Mouse (Mus musculus) heart, adult 2 months (tissue): ENCODE results near the gene Ak1. TPM values are rescaled to one million over a fixed set of nuclear protein-coding genes. Genes with fewer than 3 reads are reported as not detected.

Experiments used
- DNase-seq, 2 experiments: peaks; one replicate each; pipeline ENCODE4 v3.0.0; 2021
- H3K27ac ChIP-seq: fragments of 200-600 bp; 2 replicates; pipeline ENCODE4 v1.8.1; 2022
- H3K27me3 ChIP-seq: fragments of 200-500 bp; 2 replicates; pipeline ENCODE4 v1.6.1; 2012; ENCODE audit warnings: mild to moderate bottlenecking, low read length, inconsistent platforms, mixed read lengths; ENCODE audit not compliant: control insufficient read depth, insufficient read depth
- H3K36me3 ChIP-seq: fragments of 200-500 bp; 2 replicates; pipeline ENCODE4 v1.6.1; 2012; ENCODE audit warnings: low read length, inconsistent platforms; ENCODE audit not compliant: control insufficient read depth, insufficient read depth
- H3K4me1 ChIP-seq: fragments of 200-500 bp; 2 replicates; pipeline ENCODE4 v1.6.1; 2011; ENCODE audit warnings: low read length; ENCODE audit not compliant: control insufficient read depth, insufficient read depth
- H3K4me3 ChIP-seq: fragments of 200-600 bp; 2 replicates; pipeline ENCODE4 v1.8.1; 2022
- H3K79me2 ChIP-seq: fragments of 200-500 bp; replicated peaks from 2 replicates; pipeline ENCODE4 v1.6.1; 2012; ENCODE audit warnings: mild to moderate bottlenecking, inconsistent platforms, low read length, moderate library complexity, mixed read lengths; ENCODE audit not compliant: control insufficient read depth, insufficient read depth
- H3K9ac ChIP-seq: fragments of 200-500 bp; 2 replicates; pipeline ENCODE4 v1.6.1; 2012; ENCODE audit warnings: low read depth, mild to moderate bottlenecking, control low read depth, inconsistent platforms, low read length, mixed read lengths
- CTCF ChIP-seq: fragments of 200-600 bp; IDR thresholded peaks from 2 replicates; pipeline ENCODE4 v1.8.1; 2022; ENCODE audit warnings: antibody characterized with exemption, mild to moderate bottlenecking, moderate library complexity
- EP300 ChIP-seq: fragments of 200-500 bp; IDR thresholded peaks from 2 replicates; pipeline ENCODE4 v1.6.1; 2011; ENCODE audit warnings: low read depth, low read length, control low read depth; ENCODE audit not compliant: insufficient read depth
- POLR2A ChIP-seq: fragments of 200-500 bp; IDR thresholded peaks from 2 replicates; pipeline ENCODE4 v1.6.1; 2011; ENCODE audit warnings: mild to moderate bottlenecking, low read depth, low read length, control low read depth; ENCODE audit not compliant: insufficient read depth
- WGBS: fragments of 180-500 bp; shearing (Covaris S2); methylation state at CpG from one replicate; pipeline ENCODE4 v1.1.7; 2018; 5-methylcytosine and 5-hydroxymethylcytosine counted together
- intact Hi-C: fragments of 180-260 bp; cut with DNase I; formaldehyde crosslinking; loops from one replicate; pipeline ENCODE4 v1.15.1; 2025
- polyA plus RNA-seq: library from polyadenylated mRNA; depleted of rRNA; stranded (reverse); fragments of >200 nt; gene quantifications from 2 replicates; pipeline ENCODE4 v1.2.3, GENCODE M21; 2012
- total RNA-seq, 2 experiments: library from RNA; stranded (reverse); gene quantifications; 2 replicates each; pipeline ENCODE4 v1.2.3; 2021

Ak1 gene
- total and polyA plus RNA-seq, 3 experiments = 584 to 670 (median 606) TPM

GRCm38 (mm10) chr2:32662291-32662690 lies 40.7 kb downstream of the Ak1 start:
- DNase-seq = no peak
- Histone ChIP-seq H3K27me3 (no peaks in the 10 kb centered on the region), H3K36me3 (peaks cover 34% of the 10 kb centered on the region), H3K9ac (no peak overlapping the region), H3K79me2 (no peaks in the 10 kb centered on the region), H3K4me1 (peaks cover 32% of the 10 kb centered on the region), H3K27ac (peak overlapping the region; percentile 73), H3K4me3 (no peak overlapping the region)
- TF ChIP-seq POLR2A (no peak), CTCF (no peak), EP300 (no peak)
- intact Hi-C loops = loop anchor here (2.0 kb wide), 2 partner anchors 27 to 29 kb away; no protein-coding TSS in a partner anchor
- WGBS = 56% methylated on average over 5 of the region's 5 CpGs

- no peaks in the 10 kb centered on the region for H3K27me3 ChIP-seq
- DNase-seq = no peak
- H3K27ac ChIP-seq = peak overlapping the region; percentile 60
- intact Hi-C loops = no loop called here
- no peak overlapping the region for H3K9ac ChIP-seq
- no peak overlapping the region for H3K4me3 ChIP-seq
- H3K4me1 ChIP-seq = peaks cover 24% of the 10 kb centered on the region
- no peaks in the 10 kb centered on the region for H3K79me2 ChIP-seq
- TF ChIP-seq POLR2A = no peak
- TF ChIP-seq CTCF = no peak
- TF ChIP-seq EP300 = no peak
- 49% methylated on average over 8 of the region's 8 CpGs for WGBS
- H3K36me3 ChIP-seq = peaks cover 21% of the 10 kb centered on the region
Measured at GRCm38 (mm10) chr2:32665345-32665744, 43.8 kb downstream of the Ak1 start.

- Histone ChIP-seq H3K36me3 (peaks cover 16% of the 10 kb centered on the region), H3K27me3 (no peaks in the 10 kb centered on the region), H3K79me2 (no peaks in the 10 kb centered on the region), H3K4me3 (no peak overlapping the region), H3K4me1 (peaks cover 21% of the 10 kb centered on the region), H3K9ac (no peak overlapping the region), H3K27ac (peak overlapping the region; percentile 44)
- 48% methylated on average over 6 of the region's 6 CpGs for WGBS
- no peak for DNase-seq
- intact Hi-C loops = no loop called here
- TF ChIP-seq POLR2A (no peak), CTCF (no peak), EP300 (no peak)
Measured at GRCm38 (mm10) chr2:32665853-32666252, 44.3 kb downstream of the Ak1 start.

DNA sequence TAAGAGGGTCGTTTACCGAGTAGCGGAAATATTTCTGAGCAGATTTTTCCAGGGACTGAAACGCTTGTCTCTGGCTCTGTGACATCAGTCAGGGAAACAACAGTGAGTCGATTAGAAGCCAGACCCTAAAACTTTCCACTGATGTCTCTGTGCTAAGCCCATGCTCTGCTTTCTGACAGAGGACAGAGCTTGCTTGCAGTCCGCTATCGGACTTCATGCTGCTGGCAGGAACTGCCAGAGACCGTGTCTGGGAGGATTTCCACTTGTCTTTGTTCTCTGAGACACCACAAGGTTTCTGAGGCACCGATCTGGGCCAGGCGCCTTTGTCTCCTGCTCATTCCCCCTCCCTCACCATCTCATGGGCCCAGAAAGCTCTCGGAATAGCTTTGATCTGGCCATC lies 46.2 kb downstream of the Ak1 start:
- H3K9ac ChIP-seq = no peak overlapping the region

DNA sequence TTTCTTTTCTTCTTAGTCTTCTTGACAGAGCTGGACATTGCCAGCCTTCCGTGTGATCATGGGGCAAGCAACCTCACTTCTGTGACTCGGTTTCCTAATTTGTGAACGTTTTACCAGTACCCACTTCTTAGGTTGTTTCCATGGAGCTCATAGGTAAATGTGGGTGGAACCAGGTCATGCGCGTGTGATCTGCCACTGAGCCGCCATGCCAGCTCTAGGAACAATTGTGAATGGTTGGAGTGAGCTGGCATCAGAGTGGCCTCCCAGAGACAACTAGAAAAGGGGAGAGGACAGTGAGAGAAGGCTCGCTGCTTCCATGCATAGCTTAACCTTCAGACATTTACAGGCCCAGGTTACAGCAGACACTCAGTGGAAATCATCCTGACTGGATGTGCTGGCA lies 46.6 kb downstream of the Ak1 start:
- Histone ChIP-seq H3K4me3 (no peak overlapping the region), H3K36me3 (peaks cover 10% of the 10 kb centered on the region; the same call in 1 of the 2 replicates), H3K79me2 (no peaks in the 10 kb centered on the region), H3K4me1 (peaks cover 12% of the 10 kb centered on the region), H3K9ac (no peak overlapping the region), H3K27me3 (no peaks in the 10 kb centered on the region), H3K27ac (peak overlapping the region; percentile 61)
- intact Hi-C loops = no loop called here
- WGBS = 66% methylated on average over 7 of the region's 7 CpGs
- DNase-seq = no peak
- TF ChIP-seq POLR2A (no peak), EP300 (no peak), CTCF (no peak)

More for the DNA sequence above, 46.2 kb downstream of the Ak1 start:
- Histone ChIP-seq H3K4me3 (no peak overlapping the region), H3K4me1 (peaks cover 12% of the 10 kb centered on the region), H3K27me3 (no peaks in the 10 kb centered on the region), H3K36me3 (peaks cover 10% of the 10 kb centered on the region; the same call in 1 of the 2 replicates), H3K79me2 (no peaks in the 10 kb centered on the region), H3K27ac (peak overlapping the region; percentile 61)
- no peak for DNase-seq
- no peak for TF ChIP-seq POLR2A
- TF ChIP-seq EP300 = no peak
- TF ChIP-seq CTCF = no peak
- WGBS = 34% methylated on average over 11 of the region's 11 CpGs
- intact Hi-C loops = no loop called here

GRCm38 (mm10) chr2:32669876-32670275 lies 48.3 kb downstream of the Ak1 start:
- no peak overlapping the region for H3K9ac ChIP-seq
- intact Hi-C loops = no loop called here

More at GRCm38 (mm10) chr2:32669876-32670275, 48.3 kb downstream of the Ak1 start:
- Histone ChIP-seq H3K4me1 (peaks cover 10% of the 10 kb centered on the region), H3K79me2 (no peaks in the 10 kb centered on the region), H3K27me3 (no peaks in the 10 kb centered on the region), H3K27ac (no peak overlapping the region), H3K36me3 (no peaks in the 10 kb centered on the region), H3K4me3 (no peak overlapping the region)
- WGBS = 68% methylated on average over 3 of the region's 3 CpGs
- no peak for DNase-seq
- TF ChIP-seq EP300 (no peak), CTCF (no peak), POLR2A (no peak)
